Mouse (Mus musculus): Measurements from ENCODE around the gene Kcnq1. TPM values are rescaled to one million over a fixed set of nuclear protein-coding genes. Genes with fewer than 3 reads are reported as not detected.
A peak's percentile ranks its signal among the peaks of the same experiment; 100 is the strongest.

Kcnq1 gene
- polyA plus RNA-seq, 1 experiment from 2014 or later = 7.9 TPM

DNA sequence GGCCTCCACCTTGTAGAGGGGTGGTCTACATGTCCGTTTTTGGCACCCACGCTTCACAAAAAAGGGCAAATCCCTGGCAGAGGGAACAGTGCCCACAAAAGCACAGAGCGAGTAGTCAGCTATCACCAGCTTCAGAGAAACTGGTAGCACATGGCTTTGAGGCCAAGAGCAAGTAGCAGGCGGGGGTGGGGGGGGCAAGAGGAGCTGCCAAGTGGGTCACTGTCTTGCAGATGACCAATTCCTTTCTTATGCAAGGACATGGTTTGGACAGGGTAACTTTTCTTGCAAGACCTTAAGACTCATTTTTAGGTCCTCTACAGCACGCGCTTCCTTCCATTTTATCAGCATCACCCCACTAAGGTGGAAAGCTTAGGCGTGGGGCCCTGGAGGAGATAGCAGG is 205.3 kb downstream of the Kcnq1 start:
- H3K27me3 ChIP-seq (replicated peaks) = no peaks in the 10 kb centered on the region
- no peak overlapping the region for H3K4me3 ChIP-seq (replicated peaks)
- ATAC-seq = no peak
- peaks cover 38% of the 10 kb centered on the region for H3K4me1 ChIP-seq (replicated peaks)
- H3K9ac ChIP-seq = no peak overlapping the region
- no peaks in the 10 kb centered on the region for H3K9me3 ChIP-seq
- no peaks in the 10 kb centered on the region for H3K36me3 ChIP-seq
- H3K4me2 ChIP-seq (replicated peaks) = no peak overlapping the region
- whole genome bisulfite sequencing = 88% methylated on average over 7 of the region's 7 CpGs
- no peak overlapping the region for H3K27ac ChIP-seq

DNA sequence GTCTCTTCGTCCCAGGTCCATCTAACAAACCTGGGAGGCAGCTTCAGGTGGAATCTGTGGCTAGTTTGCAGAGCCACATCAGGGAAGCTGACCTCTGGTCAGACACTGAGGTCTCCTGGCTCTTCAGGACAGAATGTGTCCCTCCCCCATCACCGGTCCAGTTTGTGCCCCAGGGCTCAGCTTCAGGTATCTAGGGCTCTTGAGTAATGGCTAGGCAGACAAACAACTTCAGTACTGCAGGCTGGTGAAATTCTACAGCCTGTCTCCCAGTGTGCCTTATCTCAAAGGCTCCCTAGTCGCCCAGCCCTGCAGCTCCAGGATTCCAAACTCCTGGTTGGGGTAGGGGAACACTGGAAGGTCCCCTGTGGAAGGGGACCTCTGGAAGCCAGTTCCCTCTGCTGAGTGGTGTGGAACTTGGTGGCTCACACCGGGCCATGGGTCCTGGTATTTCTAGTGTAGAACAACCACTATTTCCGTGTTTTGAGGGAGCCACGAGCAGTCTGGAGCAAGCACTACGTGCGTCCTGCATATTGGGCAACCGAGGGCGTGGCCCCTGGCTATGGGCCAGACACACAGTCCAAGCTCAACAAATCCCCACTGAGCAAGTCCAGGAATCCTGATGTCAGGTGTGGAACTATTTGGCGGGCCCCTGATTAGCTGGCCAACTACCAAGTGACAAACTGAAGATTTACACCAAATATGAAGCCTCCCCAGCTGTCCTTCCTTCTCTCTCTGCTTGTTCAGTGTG is 207.6 kb downstream of the Kcnq1 start:
- Histone ChIP-seq H3K27ac (peak overlapping the region; percentile 92), H3K4me2 (replicated peaks) (peak overlapping the region; percentile 30; the same call in 1 of the 2 replicates)
- WGBS = 40% methylated on average over 11 of the region's 11 CpGs

DNA sequence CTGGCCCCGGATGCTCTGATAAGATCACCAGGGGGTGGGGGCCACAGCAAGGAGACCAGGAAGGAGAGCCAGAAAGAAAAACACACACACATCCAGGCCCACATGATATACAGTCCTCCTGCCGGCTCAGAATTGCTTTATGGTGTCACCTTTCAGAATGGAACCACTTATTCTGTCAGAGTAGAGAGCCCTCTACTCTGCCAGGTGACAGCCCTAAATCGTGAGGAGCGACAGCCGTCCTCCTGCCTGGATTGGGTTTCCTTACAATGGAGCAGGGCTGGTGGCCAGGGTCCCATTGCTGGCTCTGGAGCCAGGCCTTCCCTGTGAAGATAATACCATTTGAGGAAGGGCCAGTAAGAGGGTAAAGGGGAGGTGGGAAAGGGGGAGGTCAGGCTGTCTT is 212.3 kb downstream of the Kcnq1 start:
- H3K4me3 ChIP-seq (replicated peaks) = no peak overlapping the region
- no peaks in the 10 kb centered on the region for H3K36me3 ChIP-seq
- no peak overlapping the region for H3K4me2 ChIP-seq (replicated peaks)
- H3K27me3 ChIP-seq (replicated peaks) = no peaks in the 10 kb centered on the region
- no peaks in the 10 kb centered on the region for H3K9me3 ChIP-seq
- ATAC-seq = no peak
- no peak overlapping the region for H3K9ac ChIP-seq
- WGBS = 44% methylated on average over 5 of the region's 5 CpGs
- peaks cover 18% of the 10 kb centered on the region for H3K4me1 ChIP-seq (replicated peaks)
- H3K27ac ChIP-seq = no peak overlapping the region

More for the DNA sequence above, 207.6 kb downstream of the Kcnq1 start:
- peak; percentile 93 for ATAC-seq
- H3K4me1 ChIP-seq (replicated peaks) = peaks cover 38% of the 10 kb centered on the region
- H3K9ac ChIP-seq = no peak overlapping the region
- no peak overlapping the region for H3K4me3 ChIP-seq (replicated peaks)
- H3K27me3 ChIP-seq (replicated peaks) = no peaks in the 10 kb centered on the region
- no peaks in the 10 kb centered on the region for H3K36me3 ChIP-seq
- no peaks in the 10 kb centered on the region for H3K9me3 ChIP-seq

DNA sequence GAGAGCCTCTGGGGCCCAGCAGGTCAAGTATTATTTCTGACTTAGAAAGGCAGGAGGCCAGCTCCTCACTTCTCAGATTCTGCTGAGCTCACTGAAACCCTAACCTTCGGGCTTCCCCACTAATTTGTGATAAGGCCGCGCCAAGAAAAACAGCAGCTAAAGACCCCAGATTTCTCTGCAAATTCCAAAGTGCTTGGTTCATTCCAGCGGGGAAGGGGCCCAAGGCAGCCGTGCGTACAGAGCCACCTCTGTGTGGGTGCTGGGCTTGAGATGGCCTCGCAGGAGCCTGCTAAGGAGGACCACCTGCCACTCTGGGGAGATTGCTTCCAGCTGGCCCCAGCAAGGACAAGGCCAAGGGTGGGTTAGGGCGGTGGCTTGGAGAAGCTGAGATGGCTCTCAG is 214.2 kb downstream of the Kcnq1 start:
- Histone ChIP-seq H3K27ac (0 out of 2 replicates have a peak overlapping the region, but pooled peaks have one; percentile 37), H3K9ac (no peak overlapping the region), H3K36me3 (no peaks in the 10 kb centered on the region), H3K9me3 (no peaks in the 10 kb centered on the region), H3K4me3 (replicated peaks) (no peak overlapping the region), H3K27me3 (replicated peaks) (no peaks in the 10 kb centered on the region), H3K4me1 (replicated peaks) (peaks cover 13% of the 10 kb centered on the region), H3K4me2 (replicated peaks) (no peak overlapping the region)
- 43% methylated on average over 8 of the region's 8 CpGs for WGBS
- peak; percentile 35; the same call in 1 of the 2 replicates for ATAC-seq

DNA sequence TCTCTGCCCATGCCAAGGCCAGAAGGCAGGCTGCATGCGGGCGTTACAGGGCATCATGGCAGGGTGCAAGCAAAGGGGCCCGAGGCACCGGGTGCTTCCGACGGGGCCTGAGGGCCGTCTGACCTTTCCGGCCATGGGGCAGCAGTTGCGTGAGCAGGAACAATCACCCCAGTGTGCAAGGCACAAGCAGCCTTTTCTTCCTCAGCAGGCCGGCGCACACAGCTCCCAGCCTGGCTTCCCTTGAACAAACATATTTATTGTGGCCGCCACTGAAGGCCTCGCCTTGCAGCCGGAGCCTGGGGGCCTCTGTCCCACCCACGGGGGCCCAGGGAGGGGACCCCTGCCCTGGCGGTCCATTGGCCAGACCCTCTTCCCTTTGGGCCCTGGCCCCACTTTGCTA is 218.9 kb downstream of the Kcnq1 start:
- no peak overlapping the region for H3K9ac ChIP-seq

DNA sequence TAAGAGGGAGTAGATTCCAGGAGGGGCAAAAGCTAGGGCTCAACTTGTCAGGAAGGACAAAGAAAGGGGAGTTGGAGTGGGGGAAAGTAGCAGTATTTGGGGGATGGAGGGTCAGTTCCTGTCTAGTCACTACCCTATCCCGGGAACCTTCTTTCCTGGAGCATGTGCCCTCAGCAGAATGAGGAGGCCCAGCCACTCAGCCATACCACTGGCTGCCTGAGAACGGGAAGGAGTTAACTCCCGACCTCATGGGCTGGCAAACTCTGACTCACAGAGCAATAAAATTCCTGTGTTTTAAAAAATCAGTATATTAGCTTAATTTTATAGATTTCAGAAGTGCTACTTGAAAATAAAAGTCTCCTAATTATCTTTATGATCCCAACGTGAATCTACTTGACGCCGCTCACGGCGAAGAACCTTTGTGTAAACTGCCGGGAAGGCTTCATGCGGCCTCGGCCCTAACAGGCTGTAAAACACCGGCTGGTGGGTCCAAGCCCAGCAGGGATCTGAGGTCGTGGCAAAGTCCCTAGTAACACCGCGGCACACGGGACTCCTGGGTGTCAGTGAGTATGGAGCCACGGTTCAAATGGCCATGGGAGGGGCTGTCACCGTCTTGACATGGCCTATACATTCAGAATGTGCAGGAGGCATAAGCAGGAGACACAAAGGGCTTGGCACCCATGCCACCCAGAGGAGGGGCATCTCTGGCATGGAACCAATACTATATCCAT is 222.2 kb downstream of the Kcnq1 start:
- Histone ChIP-seq H3K36me3 (no peaks in the 10 kb centered on the region), H3K9me3 (no peaks in the 10 kb centered on the region), H3K9ac (no peak overlapping the region), H3K4me3 (replicated peaks) (no peak overlapping the region), H3K4me1 (replicated peaks) (peaks cover 20% of the 10 kb centered on the region), H3K4me2 (replicated peaks) (no peak overlapping the region), H3K27ac (no peak overlapping the region), H3K27me3 (replicated peaks) (no peaks in the 10 kb centered on the region)
- ATAC-seq = peak; percentile 76
- 53% methylated on average over 18 of the region's 18 CpGs for WGBS

More for the DNA sequence above, 218.9 kb downstream of the Kcnq1 start:
- Histone ChIP-seq H3K4me2 (replicated peaks) (no peak overlapping the region), H3K4me3 (replicated peaks) (no peak overlapping the region), H3K27me3 (replicated peaks) (no peaks in the 10 kb centered on the region), H3K9me3 (no peaks in the 10 kb centered on the region), H3K36me3 (no peaks in the 10 kb centered on the region), H3K27ac (no peak overlapping the region), H3K4me1 (replicated peaks) (peaks cover 17% of the 10 kb centered on the region)
- no peak for ATAC-seq
- 53% methylated on average over 16 of the region's 16 CpGs for WGBS

DNA sequence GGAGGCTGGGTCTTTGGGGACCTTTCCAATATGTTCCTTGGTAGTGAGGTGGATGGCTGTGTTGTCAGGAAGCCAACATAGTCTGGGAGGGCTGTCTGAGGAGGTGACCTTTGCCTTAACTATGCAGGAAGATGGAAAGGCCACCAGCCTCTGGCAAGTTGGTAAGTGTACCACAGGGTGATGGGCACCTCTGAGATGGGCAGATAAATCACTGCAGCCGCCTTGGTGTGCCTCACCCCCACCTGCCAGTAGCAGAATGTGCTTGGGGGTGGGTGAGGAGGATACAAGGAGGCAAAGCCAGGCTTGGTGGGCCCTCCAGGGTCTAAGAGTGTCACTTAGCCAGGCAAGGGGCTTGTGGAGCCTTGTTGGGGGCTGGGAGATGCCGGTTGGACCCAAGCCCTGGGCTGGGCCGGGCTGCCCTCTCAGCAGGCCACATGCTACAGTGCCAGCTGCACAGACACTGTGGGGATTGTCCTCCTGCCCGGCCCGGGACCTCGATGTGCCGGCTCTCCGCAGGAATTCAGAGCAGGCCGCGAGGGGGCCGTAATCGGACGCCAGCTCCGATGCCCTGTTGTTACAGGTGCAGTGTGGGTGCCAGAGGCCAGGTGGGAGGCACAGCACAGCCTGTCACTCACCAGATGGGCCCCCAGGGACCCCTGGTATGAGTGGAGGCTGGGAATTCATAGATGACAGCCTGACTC is 223.1 kb downstream of the Kcnq1 start:
- Histone ChIP-seq H3K4me3 (replicated peaks) (no peak overlapping the region), H3K4me1 (replicated peaks) (peaks cover 22% of the 10 kb centered on the region), H3K27me3 (replicated peaks) (no peaks in the 10 kb centered on the region), H3K36me3 (no peaks in the 10 kb centered on the region), H3K4me2 (replicated peaks) (no peak overlapping the region), H3K27ac (no peak overlapping the region), H3K9me3 (no peaks in the 10 kb centered on the region), H3K9ac (no peak overlapping the region)
- 90% methylated on average over 14 of the region's 14 CpGs for WGBS
- no peak for ATAC-seq

DNA sequence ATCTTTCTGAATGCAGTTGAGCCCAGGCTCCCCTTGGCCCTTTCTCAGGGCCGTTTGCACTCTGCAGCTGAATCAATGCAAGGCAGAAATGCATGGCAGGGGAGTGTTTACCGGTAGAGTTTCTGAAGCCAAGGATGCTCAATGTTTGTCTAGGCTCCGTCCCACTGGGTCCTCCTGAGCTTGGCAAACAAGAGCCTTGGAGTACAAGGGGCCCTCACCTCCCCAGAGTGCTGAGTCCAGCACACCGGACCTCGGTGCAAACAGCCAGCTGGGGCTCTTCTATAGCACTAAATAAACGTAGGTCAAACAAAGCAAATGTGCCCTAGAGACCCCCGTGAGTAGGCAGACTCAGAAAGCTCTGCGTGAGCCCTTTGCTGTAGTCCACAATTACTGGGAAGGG is 226.9 kb downstream of the Kcnq1 start:
- Histone ChIP-seq H3K36me3 (no peaks in the 10 kb centered on the region), H3K9ac (no peak overlapping the region), H3K4me3 (replicated peaks) (no peak overlapping the region), H3K27me3 (replicated peaks) (no peaks in the 10 kb centered on the region), H3K27ac (no peak overlapping the region), H3K4me1 (replicated peaks) (0 out of 2 replicates have a peak, but pooled peaks cover 10% of the 10 kb centered on the region), H3K9me3 (no peaks in the 10 kb centered on the region), H3K4me2 (replicated peaks) (no peak overlapping the region)
- ATAC-seq = no peak
- WGBS = 33% methylated on average over 8 of the region's 8 CpGs

DNA sequence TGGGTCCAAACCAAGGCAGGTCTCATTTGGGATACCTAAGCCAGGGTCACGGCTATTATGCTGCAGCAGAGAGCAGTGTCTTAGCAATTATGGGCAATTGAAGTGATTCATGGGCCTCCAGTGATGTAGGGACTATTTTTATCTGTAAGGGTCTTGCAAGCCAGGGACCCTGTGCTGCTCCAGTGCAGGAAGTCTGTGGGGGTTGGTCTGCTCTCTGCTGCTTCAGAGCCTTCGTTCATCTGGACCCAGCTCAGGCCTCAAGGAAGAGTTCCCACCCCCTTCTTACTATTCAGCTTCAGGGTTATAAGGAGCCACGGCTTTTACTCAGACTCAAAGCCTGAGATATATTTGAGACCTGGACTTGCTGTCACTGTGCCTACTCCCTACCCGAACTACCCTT is 227.4 kb downstream of the Kcnq1 start:
- H3K27me3 ChIP-seq (replicated peaks) = no peaks in the 10 kb centered on the region
- H3K36me3 ChIP-seq = no peaks in the 10 kb centered on the region
- no peak overlapping the region for H3K4me2 ChIP-seq (replicated peaks)
- no peak for ATAC-seq
- 43% methylated on average over 4 of the region's 4 CpGs for WGBS
- H3K4me1 ChIP-seq (replicated peaks) = 0 out of 2 replicates have a peak, but pooled peaks cover 10% of the 10 kb centered on the region
- no peak overlapping the region for H3K27ac ChIP-seq
- H3K9me3 ChIP-seq = no peaks in the 10 kb centered on the region
- no peak overlapping the region for H3K9ac ChIP-seq
- H3K4me3 ChIP-seq (replicated peaks) = no peak overlapping the region

DNA sequence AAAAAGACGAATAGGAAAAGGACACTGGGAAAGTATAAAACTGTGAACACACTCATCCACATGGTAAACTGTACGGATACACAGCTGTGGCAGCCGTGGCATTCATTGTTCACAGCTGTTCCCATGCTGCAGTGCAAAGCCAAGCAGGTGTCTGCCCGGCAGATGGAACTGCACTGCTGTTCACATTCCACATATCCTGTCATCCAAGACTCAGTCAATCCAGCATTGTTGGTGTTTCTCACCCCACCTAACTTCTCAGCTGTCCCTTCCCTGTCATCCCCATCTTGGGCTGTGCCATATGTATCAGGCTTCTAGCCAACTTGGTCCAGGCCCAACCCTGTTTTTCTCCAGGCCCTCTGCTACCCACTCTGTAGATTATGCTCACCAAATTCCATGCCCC is 232.5 kb downstream of the Kcnq1 start:
- no peak overlapping the region for H3K4me3 ChIP-seq (replicated peaks)
- H3K4me1 ChIP-seq (replicated peaks) = 0 out of 2 replicates have a peak, but pooled peaks cover 10% of the 10 kb centered on the region
- no peaks in the 10 kb centered on the region for H3K9me3 ChIP-seq
- H3K9ac ChIP-seq = no peak overlapping the region
- no peaks in the 10 kb centered on the region for H3K36me3 ChIP-seq
- no peak overlapping the region for H3K27ac ChIP-seq
- H3K27me3 ChIP-seq (replicated peaks) = no peaks in the 10 kb centered on the region
- no peak overlapping the region for H3K4me2 ChIP-seq (replicated peaks)
- ATAC-seq = no peak
- WGBS = 80% methylated on average over 4 of the region's 4 CpGs

DNA sequence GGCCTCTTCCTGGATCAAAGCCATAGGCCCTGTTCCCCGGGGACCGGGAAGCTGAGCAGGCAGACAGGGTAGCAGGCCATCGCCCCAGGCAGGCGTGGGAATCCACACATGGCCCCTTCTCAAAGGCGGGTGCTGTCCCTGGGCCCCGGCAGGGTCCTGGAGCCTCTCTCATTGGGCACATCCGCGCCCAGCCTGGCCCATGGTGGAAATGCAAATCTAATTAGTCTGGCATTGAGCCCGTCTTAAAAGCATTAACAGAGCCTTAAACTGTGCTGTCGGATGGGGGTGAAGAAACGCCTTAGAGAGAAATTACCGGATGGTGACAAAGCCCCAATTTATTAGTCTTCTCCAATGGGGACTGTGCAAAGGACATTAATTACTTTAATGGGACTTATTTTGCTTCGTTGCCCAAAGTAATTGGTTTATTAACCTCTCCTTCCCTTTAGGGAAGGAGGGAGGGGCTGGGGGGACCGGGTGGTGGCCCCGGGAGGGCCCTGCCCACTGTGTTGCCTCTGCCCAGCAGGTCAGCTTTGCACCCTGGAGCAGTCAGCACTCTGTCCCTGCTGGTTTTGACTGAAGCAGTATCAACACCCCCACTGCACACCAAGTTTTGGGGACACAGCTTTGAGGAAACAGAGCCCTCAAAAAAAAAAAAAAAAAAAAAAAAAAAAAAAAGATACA is 234.6 kb downstream of the Kcnq1 start:
- 72% methylated on average over 15 of the region's 15 CpGs for WGBS
- no peak overlapping the region for H3K4me3 ChIP-seq (replicated peaks)
- H3K27me3 ChIP-seq (replicated peaks) = no peaks in the 10 kb centered on the region
- H3K9me3 ChIP-seq = no peaks in the 10 kb centered on the region
- H3K27ac ChIP-seq = no peak overlapping the region
- ATAC-seq = peak; percentile 72
- H3K4me2 ChIP-seq (replicated peaks) = no peak overlapping the region
- 0 out of 2 replicates have a peak, but pooled peaks cover 11% of the 10 kb centered on the region for H3K4me1 ChIP-seq (replicated peaks)
- no peak overlapping the region for H3K9ac ChIP-seq
- no peaks in the 10 kb centered on the region for H3K36me3 ChIP-seq
